Mouse (Mus musculus) ES-Bruce4 (cell line): ENCODE data around the gene Ucma.

Experiments used
- CTCF ChIP-seq: IDR thresholded peaks from one replicate; pipeline ENCODE4 v1.8.1; 2011; ENCODE audit warnings: low read depth, low read length
- EP300 ChIP-seq: IDR thresholded peaks from 2 replicates; pipeline ENCODE4 v1.6.1; 2011; ENCODE audit warnings: low read depth, low read length; ENCODE audit not compliant: insufficient read depth
- POLR2A ChIP-seq: IDR thresholded peaks from one replicate; pipeline ENCODE4 v1.8.1; 2011; ENCODE audit warnings: low read length; ENCODE audit not compliant: insufficient read depth

DNA sequence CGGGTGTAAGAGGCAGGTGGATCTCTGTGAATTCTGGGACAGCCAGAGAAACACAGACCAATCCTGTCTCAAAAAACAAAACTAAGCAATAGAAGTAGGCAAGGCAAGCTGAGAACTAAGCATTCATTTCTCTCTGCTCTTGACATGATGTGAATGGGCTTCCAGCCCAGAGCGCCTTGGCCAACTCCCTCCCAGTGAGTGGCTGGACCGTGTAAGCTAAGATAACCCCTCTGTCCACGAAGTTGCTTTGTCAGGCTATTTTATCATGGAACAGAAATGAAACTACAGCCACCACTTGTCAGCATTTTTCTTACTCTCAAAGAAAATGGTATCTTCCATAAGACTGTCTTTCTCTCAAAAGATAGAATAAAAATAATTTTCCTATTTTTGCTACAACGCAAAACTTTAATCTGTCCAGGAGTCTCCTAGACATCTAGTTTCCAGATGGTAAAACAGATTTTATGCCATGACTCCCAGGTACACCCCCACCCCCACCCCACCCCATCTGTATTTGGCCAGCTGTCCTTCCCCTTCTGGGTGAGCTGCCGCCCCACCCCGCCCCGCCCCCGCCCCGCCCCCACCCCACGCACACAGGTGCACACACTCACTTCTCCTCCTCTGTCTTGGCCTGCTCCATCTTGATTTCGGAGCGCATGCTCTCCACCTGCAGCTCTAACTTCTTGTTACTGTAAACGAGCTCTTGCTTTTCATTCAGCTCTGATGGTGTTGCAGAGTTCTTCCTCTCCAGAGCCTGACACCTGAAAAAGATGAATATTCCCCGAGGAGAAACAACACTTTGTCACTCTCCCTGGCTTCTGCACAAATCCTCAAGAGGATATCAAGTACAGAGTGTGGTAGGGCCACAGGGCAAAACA is 57.9 kb downstream of the Ucma start:
- TF ChIP-seq CTCF: no peak
- no peak for TF ChIP-seq POLR2A
- TF ChIP-seq EP300: no peak
